Mouse (Mus musculus) induced T-regulatory cell, adult 2 months (primary cell): Measurements from ENCODE around the gene Kif3c.
A peak's percentile ranks its signal among the peaks of the same experiment; 100 is the strongest.
"Not testable (repeated sequence)": the region's sequence is repeated elsewhere in the genome, so short reads cannot be mapped to it uniquely, and the experiment has no call there.

ENCODE experiments used
- DNase-seq: peaks from one replicate; pipeline ENCODE4 v3.0.0-alpha.2; 2012; ENCODE audit warnings: low read depth

Gene Kif3c

GRCm38 (mm10) chr12:3370979-3371925, 6.3 kb downstream of the Kif3c start:
- DNase-seq, result no peak

- DNase-seq, result no peak
Measured at GRCm38 (mm10) chr12:3371991-3372390, 7.1 kb downstream of the Kif3c start.

- no peak for DNase-seq
Measured at GRCm38 (mm10) chr12:3373566-3373965, 8.6 kb downstream of the Kif3c start.

GRCm38 (mm10) chr12:3374552-3374951, 9.6 kb downstream of the Kif3c start:
- DNase-seq, result no peak

- peak; percentile 58 for DNase-seq
Measured at GRCm38 (mm10) chr12:3377190-3377589, 12.3 kb downstream of the Kif3c start.

GRCm38 (mm10) chr12:3377755-3378154, 12.8 kb downstream of the Kif3c start:
- no peak for DNase-seq

GRCm38 (mm10) chr12:3384860-3385259, 19.9 kb downstream of the Kif3c start:
- DNase-seq, result no peak

- DNase-seq, result no peak
Measured at GRCm38 (mm10) chr12:3385271-3385670, 20.3 kb downstream of the Kif3c start.

GRCm38 (mm10) chr12:3385940-3386339, 21.0 kb downstream of the Kif3c start:
- DNase-seq, result no peak

GRCm38 (mm10) chr12:3387891-3388290, 23.0 kb downstream of the Kif3c start:
- DNase-seq, result no peak

- no peak for DNase-seq
Measured at GRCm38 (mm10) chr12:3389394-3389793, 24.5 kb downstream of the Kif3c start.

GRCm38 (mm10) chr12:3390071-3390470, 25.1 kb downstream of the Kif3c start:
- DNase-seq, result no peak

GRCm38 (mm10) chr12:3390577-3391262, 25.8 kb downstream of the Kif3c start:
- DNase-seq, result peak; percentile 82

- DNase-seq, result no peak
Measured at GRCm38 (mm10) chr12:3391276-3391675, 26.3 kb downstream of the Kif3c start.

GRCm38 (mm10) chr12:3393140-3393539, 28.2 kb downstream of the Kif3c start:
- no peak for DNase-seq

- DNase-seq, result no peak
Measured at GRCm38 (mm10) chr12:3396931-3397330, 32.0 kb downstream of the Kif3c start.

- not testable (repeated sequence) for DNase-seq
Measured at GRCm38 (mm10) chr12:3405662-3406061, 40.7 kb downstream of the Kif3c start.

GRCm38 (mm10) chr12:3406585-3406984, 41.7 kb downstream of the Kif3c start:
- DNase-seq, result no peak

GRCm38 (mm10) chr12:3414956-3415355, 50.0 kb downstream of the Kif3c start:
- no peak for DNase-seq

GRCm38 (mm10) chr12:3418761-3419160, 53.8 kb downstream of the Kif3c start:
- no peak for DNase-seq

GRCm38 (mm10) chr12:3420519-3420918, 55.6 kb downstream of the Kif3c start:
- DNase-seq, result no peak

GRCm38 (mm10) chr12:3422786-3423185, 57.9 kb downstream of the Kif3c start:
- no peak for DNase-seq

- DNase-seq, result no peak
Measured at GRCm38 (mm10) chr12:3424179-3424578, 59.2 kb downstream of the Kif3c start.
